Mouse (Mus musculus) neural tube, embryonic 14.5 days (tissue): ENCODE measurements around the gene Myom3. TPM values are rescaled to one million over a fixed set of nuclear protein-coding genes. Genes with fewer than 3 reads are reported as not detected.

Experiments used
- ATAC-seq: fragments of 200-750 bp; cut with Nextera tagmentation; 2 replicates; pipeline ENCODE4 v1.8.0; 2017; ENCODE audit warnings: low read depth, mild to moderate bottlenecking, moderate TSS enrichment, moderate library complexity
- H3K27ac ChIP-seq: fragments of 300-500 bp; sonication (generic); 2 replicates; pipeline ENCODE4 v1.5.1; 2014; ENCODE audit warnings: low read depth, mild to moderate bottlenecking, control low read depth, low read length, moderate library complexity, mixed read lengths
- H3K27me3 ChIP-seq: fragments of 300-500 bp; sonication (generic); 2 replicates; pipeline ENCODE4 v1.6.1; 2014; ENCODE audit warnings: low read length; ENCODE audit not compliant: control insufficient read depth, insufficient read depth
- H3K36me3 ChIP-seq: fragments of 300-500 bp; sonication (generic); 2 replicates; pipeline ENCODE4 v1.6.1; 2014; ENCODE audit warnings: low read length, mixed read lengths; ENCODE audit not compliant: control insufficient read depth, insufficient read depth
- H3K4me1 ChIP-seq: fragments of 300-500 bp; sonication (generic); 2 replicates; pipeline ENCODE4 v1.6.1; 2014; ENCODE audit warnings: low read length; ENCODE audit not compliant: control insufficient read depth, insufficient read depth
- H3K4me2 ChIP-seq: fragments of 300-500 bp; sonication (generic); 2 replicates; pipeline ENCODE4 v1.6.1; 2014; ENCODE audit warnings: mild to moderate bottlenecking, low read depth, low read length, control low read depth
- H3K4me3 ChIP-seq: fragments of 300-500 bp; sonication (generic); 2 replicates; pipeline ENCODE4 v1.5.1; 2014; ENCODE audit warnings: low read depth, low read length, control low read depth, mixed read lengths
- H3K9ac ChIP-seq: fragments of 300-500 bp; sonication (generic); replicated peaks from 2 replicates; pipeline ENCODE4 v1.6.1; 2014; ENCODE audit warnings: low read depth, mild to moderate bottlenecking, control low read depth, low read length, mixed read lengths
- H3K9me3 ChIP-seq: fragments of 300-500 bp; sonication (generic); 2 replicates; pipeline ENCODE4 v1.6.1; 2016; ENCODE audit warnings: low read length; ENCODE audit not compliant: control insufficient read depth
- WGBS: fragments of 180-500 bp; shearing (Covaris S2); extraction: QIAGEN DNeasy Blood & Tissue Kit; methylation state at CpG from one replicate; pipeline ENCODE4 v1.1.7; 2014; 5-methylcytosine and 5-hydroxymethylcytosine counted together
- polyA plus RNA-seq: library from polyadenylated mRNA; unstranded; fragments of >200 nt; fragmentation: Nextera tagmentation; extraction: Ambion mirVana; gene quantifications from 2 replicates; pipeline ENCODE4 v1.2.1, GENCODE M21; 2014

Myom3 gene
- polyA plus RNA-seq, 1 experiment from 2014 or later: 0.08 TPM

DNA sequence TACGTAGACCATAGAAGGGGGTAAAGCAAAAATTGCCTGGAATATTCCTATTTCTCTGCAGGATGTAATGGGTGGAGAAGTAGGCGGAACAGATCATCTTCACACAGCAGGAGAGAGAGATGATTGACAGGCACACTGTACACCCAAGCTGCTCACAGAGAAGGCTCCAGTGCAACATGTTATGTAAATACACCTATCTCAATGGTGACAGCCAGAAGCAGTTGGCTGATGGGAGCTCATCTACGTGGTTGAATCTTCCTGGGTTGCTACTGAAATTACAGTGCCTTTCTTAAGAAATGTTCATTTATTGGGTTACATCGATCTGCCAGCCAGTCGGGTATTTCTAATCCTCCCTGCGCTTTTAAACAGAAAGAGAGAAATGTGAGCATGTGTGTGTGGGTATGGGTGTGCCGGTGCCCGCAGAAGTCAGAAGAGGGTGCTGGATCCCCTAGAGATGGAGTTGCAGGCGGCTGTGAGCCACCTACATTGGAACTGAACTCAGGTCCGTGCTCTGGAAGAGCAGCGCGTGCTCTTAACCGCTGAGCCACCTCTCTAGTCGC is 94.6 kb downstream of the Myom3 start:
- 0 out of 2 replicates have a peak overlapping the region, but pooled peaks have one; percentile 8 for H3K27ac ChIP-seq
- ATAC-seq: no peak
- H3K4me3 ChIP-seq: no peak overlapping the region
- peaks cover 23% of the 10 kb centered on the region for H3K4me1 ChIP-seq
- no peak overlapping the region for H3K4me2 ChIP-seq
- 92% methylated on average over 14 of the region's 14 CpGs for WGBS
- H3K9me3 ChIP-seq: no peaks in the 10 kb centered on the region
- no peaks in the 10 kb centered on the region for H3K27me3 ChIP-seq
- no peaks in the 10 kb centered on the region for H3K36me3 ChIP-seq
- H3K9ac ChIP-seq: no peak overlapping the region

DNA sequence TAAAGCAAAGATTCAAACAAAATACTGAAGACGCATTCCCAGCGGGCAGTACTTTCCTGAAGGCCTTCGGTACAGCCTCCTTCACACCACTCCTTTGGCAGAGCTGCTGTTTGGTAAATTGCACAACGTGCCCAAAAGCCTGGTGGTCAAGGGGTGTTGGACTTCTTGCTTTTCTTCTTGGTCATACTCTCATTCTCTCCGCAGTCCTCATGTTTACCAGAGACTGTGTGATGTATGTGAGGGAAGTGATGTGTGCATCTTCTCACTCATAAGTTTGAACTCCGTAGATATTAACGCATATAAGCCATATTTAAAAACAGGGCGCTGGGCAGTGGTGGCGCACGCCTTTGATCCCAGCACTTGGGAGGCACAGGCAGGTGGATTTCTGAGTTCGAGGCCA is 95.1 kb downstream of the Myom3 start:
- no peaks in the 10 kb centered on the region for H3K27me3 ChIP-seq
- no peak overlapping the region for H3K4me3 ChIP-seq
- no peaks in the 10 kb centered on the region for H3K36me3 ChIP-seq
- H3K4me1 ChIP-seq: peaks cover 28% of the 10 kb centered on the region
- peak overlapping the region; percentile 68; the same call in 1 of the 2 replicates for H3K4me2 ChIP-seq
- peak overlapping the region; percentile 97 for H3K27ac ChIP-seq
- H3K9ac ChIP-seq: no peak overlapping the region
- no peaks in the 10 kb centered on the region for H3K9me3 ChIP-seq
- 72% methylated on average over 11 of the region's 11 CpGs for WGBS
- no peak for ATAC-seq

DNA sequence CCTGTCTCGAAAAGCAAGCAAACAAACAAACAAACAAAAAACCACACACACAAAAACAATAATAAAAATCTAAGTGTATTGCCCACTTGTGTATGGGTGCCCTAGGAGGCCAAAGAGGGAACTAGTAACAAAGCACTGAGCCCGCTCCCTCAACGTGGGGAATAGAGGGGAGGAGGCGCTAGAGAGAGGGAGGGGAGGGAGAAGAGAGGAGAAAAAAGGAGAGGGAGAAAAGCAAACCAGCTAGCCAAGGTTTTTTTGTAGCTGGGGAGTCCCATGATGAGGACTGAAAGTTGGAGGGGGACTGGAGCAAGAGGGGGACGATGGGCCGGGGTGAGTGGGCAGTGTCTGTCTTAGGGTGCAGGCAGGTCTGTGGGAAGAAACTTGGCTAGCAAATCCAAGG is 95.6 kb downstream of the Myom3 start:
- Histone ChIP-seq H3K4me2 (peak overlapping the region; percentile 68), H3K4me1 (peaks cover 30% of the 10 kb centered on the region), H3K27ac (peak overlapping the region; percentile 97), H3K27me3 (no peaks in the 10 kb centered on the region), H3K9ac (peak overlapping the region; percentile 62), H3K36me3 (no peaks in the 10 kb centered on the region), H3K4me3 (peak overlapping the region; percentile 93), H3K9me3 (no peaks in the 10 kb centered on the region)
- 3% methylated on average over 6 of the region's 6 CpGs for WGBS
- ATAC-seq: peak; percentile 15; the same call in 1 of the 2 replicates

DNA sequence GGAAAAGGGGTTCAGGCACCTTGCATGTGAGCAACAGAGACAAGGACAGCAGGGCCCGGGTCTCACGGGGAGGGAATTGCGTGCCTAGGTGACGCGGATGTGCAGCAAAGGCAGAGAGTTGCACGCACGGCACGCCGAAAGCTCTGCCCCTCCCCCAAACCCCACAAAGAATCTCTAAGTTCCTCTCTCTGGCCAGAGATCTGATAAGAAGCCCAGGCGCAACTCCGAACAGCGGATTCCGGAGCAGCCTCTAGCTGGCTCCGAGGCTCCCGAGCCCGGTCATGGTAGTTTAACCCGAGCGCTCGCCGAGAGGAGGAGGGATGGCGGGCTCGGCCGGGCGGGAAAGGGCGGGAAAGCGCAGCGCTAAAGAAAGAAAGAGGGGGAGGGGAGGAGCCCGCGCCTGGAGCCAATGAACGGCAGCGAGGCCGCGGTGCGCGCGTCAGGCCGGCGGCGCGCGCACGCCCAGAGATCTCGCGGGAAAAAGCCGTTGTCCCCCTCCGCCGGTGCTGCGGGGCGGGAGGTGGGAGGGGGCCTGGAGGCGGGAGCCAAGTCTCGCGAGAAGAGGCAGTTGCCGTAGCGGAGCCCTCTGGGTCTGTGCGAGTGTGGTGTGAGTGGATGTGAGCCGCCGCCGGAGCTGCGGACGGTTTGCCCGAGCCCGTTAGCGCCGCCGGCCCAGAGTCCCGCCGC is 96.2 kb downstream of the Myom3 start, which contains the start of gene Srsf10:
Srsf10 (plus strand) TSS at position 212 of the 687 bp plus-strand sequence.
- WGBS: under 1% methylated on average over 66 of the region's 67 CpGs
- ATAC-seq: peak; percentile 97
- no peaks in the 10 kb centered on the region for H3K27me3 ChIP-seq
- peaks cover 26% of the 10 kb centered on the region for H3K4me1 ChIP-seq
- no peaks in the 10 kb centered on the region for H3K9me3 ChIP-seq
- H3K4me3 ChIP-seq: peak within 1 kb of the TSS; percentile 93
- peak within 1 kb of the TSS; percentile 97 for H3K27ac ChIP-seq
- no peaks in the 10 kb centered on the region for H3K36me3 ChIP-seq
- H3K4me2 ChIP-seq: peak within 1 kb of the TSS; percentile 76
- peak within 1 kb of the TSS; percentile 86 for H3K9ac ChIP-seq

DNA sequence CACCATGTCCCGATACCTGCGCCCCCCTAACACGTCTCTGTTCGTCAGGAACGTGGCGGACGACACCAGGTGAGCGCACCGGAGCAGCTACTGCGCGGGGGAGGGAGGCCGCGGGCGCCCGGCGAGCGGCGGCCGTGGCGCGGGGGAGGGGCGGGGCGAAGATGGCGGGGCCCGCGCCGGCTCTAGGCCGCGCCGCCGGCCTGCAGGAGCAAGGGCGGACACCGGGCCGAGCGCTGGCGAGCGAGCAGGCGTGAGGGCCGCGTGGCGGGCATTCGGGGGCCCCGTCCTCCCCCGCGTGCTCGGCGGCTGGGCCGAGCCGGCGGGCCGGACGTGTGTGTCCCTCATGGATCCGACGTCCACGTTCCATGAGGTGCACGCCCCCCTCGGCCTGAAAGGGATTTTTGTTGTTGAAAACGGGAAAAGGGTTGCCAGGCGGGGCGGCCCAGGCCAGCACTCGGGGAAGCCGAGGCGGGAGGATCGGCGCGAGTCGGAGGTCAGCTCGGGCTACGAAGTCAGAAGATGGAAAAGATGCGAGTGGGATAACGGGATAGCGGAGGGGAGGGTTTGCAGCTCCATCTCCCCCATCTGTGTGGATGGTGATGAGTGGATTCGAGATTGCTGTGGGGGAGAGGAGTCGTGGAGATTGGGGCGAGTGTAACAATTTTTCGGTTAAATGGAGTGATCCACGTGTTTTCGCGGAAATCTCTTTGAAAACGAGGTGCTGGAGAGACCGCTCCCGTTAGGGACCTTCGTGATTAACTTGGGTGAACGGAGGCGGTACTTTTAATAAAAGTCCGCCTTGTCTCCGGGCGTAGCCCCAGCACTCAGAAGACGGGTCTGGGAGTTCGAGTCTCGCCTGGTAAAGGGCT is 96.9 kb downstream of the Myom3 start:
- Histone ChIP-seq H3K27ac (peak overlapping the region; percentile 97), H3K36me3 (no peaks in the 10 kb centered on the region), H3K4me3 (peak overlapping the region; percentile 93), H3K4me2 (peak overlapping the region; percentile 76), H3K4me1 (peaks cover 25% of the 10 kb centered on the region), H3K9me3 (no peaks in the 10 kb centered on the region), H3K27me3 (no peaks in the 10 kb centered on the region), H3K9ac (peak overlapping the region; percentile 86)
- WGBS: under 1% methylated on average over 67 of the region's 91 CpGs
- peak; percentile 79 for ATAC-seq

DNA sequence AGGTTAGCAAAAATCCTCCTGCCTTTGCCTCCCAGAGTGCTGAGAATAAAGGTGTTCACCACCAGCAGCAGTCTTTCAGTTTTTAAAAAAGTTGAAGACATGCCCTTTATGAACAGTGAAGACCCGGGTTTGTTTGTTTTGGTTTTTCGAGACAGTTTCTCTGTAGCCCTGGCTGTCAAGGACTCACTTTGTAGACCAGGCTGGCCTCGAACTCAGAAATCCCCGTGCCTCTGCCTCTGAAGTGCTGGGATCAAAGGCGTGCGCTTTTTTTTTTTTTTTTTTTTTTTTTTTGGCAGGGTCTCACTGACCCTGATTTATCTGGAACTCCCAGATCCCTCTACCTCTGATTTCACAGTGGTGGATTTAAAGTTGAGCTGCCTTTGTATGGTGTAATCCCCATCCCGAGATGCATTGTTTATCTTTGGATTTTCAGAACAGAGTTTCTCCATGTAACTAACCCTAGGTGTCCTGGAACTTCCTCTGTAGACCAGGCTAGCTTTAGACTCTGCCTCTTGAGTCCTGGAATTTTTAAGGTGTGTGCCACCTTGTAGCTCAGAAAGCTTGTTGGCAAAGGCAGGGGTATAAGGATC is 98.2 kb downstream of the Myom3 start:
- Histone ChIP-seq H3K4me1 (peaks cover 25% of the 10 kb centered on the region), H3K4me3 (peak overlapping the region; percentile 93), H3K9me3 (no peaks in the 10 kb centered on the region), H3K27ac (no peak overlapping the region), H3K4me2 (peak overlapping the region; percentile 76), H3K36me3 (no peaks in the 10 kb centered on the region), H3K9ac (peak overlapping the region; percentile 86; the same call in 1 of the 2 replicates), H3K27me3 (no peaks in the 10 kb centered on the region)
- 15% methylated on average over 7 of the region's 7 CpGs for WGBS
- ATAC-seq: no peak

Other genes with a start within 250 kb of the Myom3 start
- 0.99 and 1.0 TPM in 2 replicates for gene Grhl3, start 186.1 kb upstream of the Myom3 start, polyA plus RNA-seq
- 0.32 and 0.46 TPM in 2 replicates for gene Ifnlr1, start 73.4 kb upstream of the Myom3 start, polyA plus RNA-seq
- gene Il22ra1, start 31.5 kb upstream of the Myom3 start, polyA plus RNA-seq: not detected in 2 replicates
- 219 and 228 TPM in 2 replicates for gene Srsf10, start 96.0 kb downstream of the Myom3 start, polyA plus RNA-seq
- 85.7 and 100 TPM in 2 replicates for gene Pnrc2, start 114.1 kb downstream of the Myom3 start, polyA plus RNA-seq
- gene Cnr2, start 135.7 kb downstream of the Myom3 start, polyA plus RNA-seq: 0.13 and 0.15 TPM in 2 replicates
- gene Fuca1, start 161.0 kb downstream of the Myom3 start, polyA plus RNA-seq: 68.6 and 70.6 TPM in 2 replicates
- gene Hmgcl, start 186.7 kb downstream of the Myom3 start, polyA plus RNA-seq: 58.4 and 66.1 TPM in 2 replicates
- gene Gale, start 204.0 kb downstream of the Myom3 start, polyA plus RNA-seq: 35.8 and 44.1 TPM in 2 replicates
- 197 and 210 TPM in 2 replicates for gene Lypla2, start 212.9 kb downstream of the Myom3 start, polyA plus RNA-seq
- 73.3 and 73.6 TPM in 2 replicates for gene Pithd1, start 227.5 kb downstream of the Myom3 start, polyA plus RNA-seq